Mouse (Mus musculus) forebrain, embryonic 12.5 days (tissue): Measurements from ENCODE around the gene Trpm2. TPM values are rescaled to one million over a fixed set of nuclear protein-coding genes. Genes with fewer than 3 reads are reported as not detected.

Experiments used
- ATAC-seq: fragments of 200-750 bp; cut with Nextera tagmentation; 2 replicates; pipeline ENCODE4 v1.8.0; 2017; ENCODE audit warnings: moderate TSS enrichment; ENCODE audit not compliant: low FRiP score
- H3K27ac ChIP-seq: fragments of 300-500 bp; sonication (generic); 2 replicates; pipeline ENCODE4 v1.5.1; 2016; ENCODE audit warnings: mild to moderate bottlenecking
- H3K27me3 ChIP-seq: fragments of 300-500 bp; sonication (generic); 2 replicates; pipeline ENCODE4 v1.6.1; 2016; ENCODE audit warnings: mild to moderate bottlenecking
- H3K36me3 ChIP-seq: fragments of 300-500 bp; sonication (generic); replicated peaks from 2 replicates; pipeline ENCODE4 v1.6.1; 2016; ENCODE audit warnings: mild to moderate bottlenecking
- H3K4me1 ChIP-seq: fragments of 300-500 bp; sonication (generic); 2 replicates; pipeline ENCODE4 v1.6.1; 2016
- H3K4me2 ChIP-seq: fragments of 300-500 bp; sonication (generic); 2 replicates; pipeline ENCODE4 v1.6.1; 2016; ENCODE audit warnings: mild to moderate bottlenecking, moderate library complexity
- H3K4me3 ChIP-seq: fragments of 300-500 bp; sonication (generic); replicated peaks from 2 replicates; pipeline ENCODE4 v1.5.1; 2016; ENCODE audit warnings: mild to moderate bottlenecking
- H3K9ac ChIP-seq: fragments of 300-500 bp; sonication (generic); 2 replicates; pipeline ENCODE4 v1.6.1; 2016; ENCODE audit warnings: mild to moderate bottlenecking
- H3K9me3 ChIP-seq: fragments of 300-500 bp; sonication (generic); 2 replicates; pipeline ENCODE4 v1.6.1; 2016
- WGBS: fragments of 180-500 bp; shearing (Covaris S2); methylation state at CpG from one replicate; pipeline ENCODE4 v1.1.7; 2016; 5-methylcytosine and 5-hydroxymethylcytosine counted together
- polyA plus RNA-seq: library from polyadenylated mRNA; unstranded; fragments of >200 nt; fragmentation: Nextera tagmentation; extraction: Ambion mirVana; gene quantifications from 2 replicates; pipeline ENCODE4 v1.2.1, GENCODE M21; 2016

Trpm2 gene
- polyA plus RNA-seq, 1 experiment from 2014 or later = 1.1 TPM

GRCm38 (mm10) chr10:77922681-77923080 is 47.7 kb downstream of the Trpm2 start:
- WGBS = 88% methylated on average over 4 of the region's 4 CpGs
- H3K4me2 ChIP-seq = no peak overlapping the region
- ATAC-seq = no peak
- no peaks in the 10 kb centered on the region for H3K27me3 ChIP-seq
- H3K4me1 ChIP-seq = no peaks in the 10 kb centered on the region
- H3K9ac ChIP-seq = no peak overlapping the region
- H3K4me3 ChIP-seq = no peak overlapping the region
- H3K9me3 ChIP-seq = no peaks in the 10 kb centered on the region
- no peak overlapping the region for H3K27ac ChIP-seq
- no peaks in the 10 kb centered on the region for H3K36me3 ChIP-seq

DNA sequence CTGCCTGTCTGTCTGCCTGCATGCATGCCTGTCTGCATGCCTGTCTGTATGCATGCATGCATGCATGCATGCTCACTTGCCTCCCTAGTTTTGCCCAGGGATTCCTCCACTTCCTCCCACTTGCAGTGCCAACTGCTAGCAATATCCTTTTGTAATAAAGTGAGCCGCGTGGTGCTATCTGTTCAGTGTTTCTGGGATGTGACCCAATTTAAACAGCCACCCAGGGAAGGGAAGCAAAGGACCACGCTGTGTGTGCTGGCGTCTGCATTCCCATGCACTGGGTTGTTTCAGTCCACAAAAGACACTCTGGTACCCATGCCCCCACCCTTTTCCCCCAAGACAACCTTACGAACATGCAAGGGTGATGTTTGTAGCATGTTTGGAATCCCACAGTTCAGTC is 49.4 kb downstream of the Trpm2 start:
- Histone ChIP-seq H3K9ac (no peak overlapping the region), H3K9me3 (no peaks in the 10 kb centered on the region), H3K4me3 (no peak overlapping the region), H3K4me1 (no peaks in the 10 kb centered on the region), H3K27me3 (no peaks in the 10 kb centered on the region), H3K27ac (no peak overlapping the region), H3K36me3 (no peaks in the 10 kb centered on the region), H3K4me2 (no peak overlapping the region)
- WGBS = 83% methylated on average over 5 of the region's 5 CpGs
- ATAC-seq = no peak

GRCm38 (mm10) chr10:77916636-77917335 is 53.6 kb downstream of the Trpm2 start:
- no peaks in the 10 kb centered on the region for H3K9me3 ChIP-seq
- H3K4me1 ChIP-seq = no peaks in the 10 kb centered on the region
- no peaks in the 10 kb centered on the region for H3K27me3 ChIP-seq
- no peak overlapping the region for H3K4me2 ChIP-seq
- 62% methylated on average over 8 of the region's 8 CpGs for WGBS
- no peak overlapping the region for H3K27ac ChIP-seq
- H3K9ac ChIP-seq = no peak overlapping the region
- H3K4me3 ChIP-seq = no peak overlapping the region
- no peak for ATAC-seq
- H3K36me3 ChIP-seq = no peaks in the 10 kb centered on the region

DNA sequence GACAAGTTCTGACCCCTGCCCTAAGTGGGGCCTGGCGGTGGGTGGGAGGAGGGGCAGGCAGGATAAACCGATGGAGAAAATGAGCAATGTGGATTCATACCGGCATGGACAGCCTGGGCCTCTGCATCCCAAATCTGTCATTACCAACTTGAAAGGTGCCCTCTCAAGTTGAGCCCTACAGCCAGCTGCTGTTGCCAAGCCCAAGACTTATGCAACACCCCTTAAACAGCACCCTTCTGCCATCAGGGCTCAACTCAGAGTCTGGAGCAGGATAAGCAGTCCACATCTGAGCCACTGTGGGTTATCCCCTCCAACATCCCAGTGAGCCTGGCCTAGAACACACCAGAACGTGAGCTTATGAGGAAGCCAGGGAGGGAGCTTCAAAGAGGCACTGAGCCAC is 57.1 kb downstream of the Trpm2 start:
- Histone ChIP-seq H3K4me2 (no peak overlapping the region), H3K9me3 (no peaks in the 10 kb centered on the region), H3K36me3 (no peaks in the 10 kb centered on the region), H3K4me3 (no peak overlapping the region), H3K4me1 (no peaks in the 10 kb centered on the region), H3K27me3 (no peaks in the 10 kb centered on the region), H3K9ac (no peak overlapping the region), H3K27ac (no peak overlapping the region)
- 79% methylated on average over 4 of the region's 4 CpGs for WGBS
- no peak for ATAC-seq

DNA sequence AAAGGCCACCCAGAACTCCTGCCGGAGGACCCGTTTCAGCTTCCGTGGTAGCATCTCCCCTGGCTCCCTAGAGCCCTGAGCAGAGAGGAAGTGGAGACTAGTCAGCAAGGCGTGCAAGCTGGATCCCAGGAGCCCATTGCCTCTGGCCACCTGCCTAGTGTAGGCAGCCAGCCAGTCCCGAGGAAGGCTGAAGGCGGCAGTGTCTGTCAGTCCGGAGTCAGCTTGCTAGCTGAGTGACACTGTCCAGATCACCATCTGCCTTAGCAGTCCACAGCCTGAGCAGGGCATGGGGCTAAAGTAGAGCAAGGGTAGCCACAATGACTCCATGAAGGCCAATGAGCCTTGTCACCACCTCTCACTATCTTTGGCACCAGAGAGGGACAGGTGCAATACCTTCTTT is 57.8 kb downstream of the Trpm2 start:
- H3K4me1 ChIP-seq = no peaks in the 10 kb centered on the region
- H3K36me3 ChIP-seq = no peaks in the 10 kb centered on the region
- no peak overlapping the region for H3K4me2 ChIP-seq
- no peak for ATAC-seq
- H3K4me3 ChIP-seq = no peak overlapping the region
- no peak overlapping the region for H3K27ac ChIP-seq
- H3K9me3 ChIP-seq = no peaks in the 10 kb centered on the region
- no peak overlapping the region for H3K9ac ChIP-seq
- 85% methylated on average over 7 of the region's 7 CpGs for WGBS
- H3K27me3 ChIP-seq = no peaks in the 10 kb centered on the region

DNA sequence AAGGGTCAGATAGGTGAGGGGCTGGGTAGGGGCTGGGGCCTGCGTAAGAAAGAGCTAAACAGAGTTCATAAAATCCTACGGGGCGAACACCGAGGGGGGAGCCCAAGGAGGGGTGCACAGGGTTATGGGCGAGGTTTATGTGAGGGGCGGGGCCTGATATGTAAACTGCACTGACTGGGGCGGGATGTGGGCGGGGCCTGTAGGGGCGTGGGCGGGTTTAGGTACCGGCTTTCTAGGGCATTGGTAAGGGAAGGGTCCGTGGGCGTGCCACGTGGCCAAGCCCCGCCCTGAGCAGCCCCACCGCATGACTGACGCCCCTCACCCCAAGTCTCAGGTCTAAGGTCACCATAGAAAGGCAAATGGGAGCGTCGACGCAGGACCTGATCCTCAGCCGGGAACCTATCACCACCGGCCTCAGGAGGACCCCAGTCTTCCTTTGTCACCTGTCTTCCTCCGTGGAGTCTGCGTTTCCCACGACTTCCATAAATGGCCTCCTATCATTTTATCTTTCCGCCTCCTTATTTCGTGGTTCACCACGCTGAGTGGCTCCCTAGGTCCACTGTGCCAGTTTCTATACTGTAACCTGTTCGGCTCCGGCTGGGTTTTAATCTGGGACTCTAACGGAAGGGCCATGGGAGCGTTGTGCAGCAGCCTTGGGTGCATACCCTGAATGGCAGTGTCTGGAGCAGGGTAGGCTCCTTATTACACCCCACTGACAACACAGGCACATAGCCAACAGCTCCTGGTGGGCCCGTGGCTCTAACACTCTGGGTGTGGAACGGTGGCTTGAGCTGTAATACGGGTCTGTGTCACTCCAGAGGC is 67.3 kb downstream of the Trpm2 start:
- Histone ChIP-seq H3K4me2 (peak overlapping the region; percentile 90), H3K9ac (peak overlapping the region; percentile 65), H3K4me3 (peak overlapping the region; percentile 61), H3K27ac (no peak overlapping the region), H3K9me3 (0 out of 2 replicates have a peak, but pooled peaks cover 4% of the 10 kb centered on the region), H3K27me3 (peaks cover 16% of the 10 kb centered on the region; the same call in 1 of the 2 replicates), H3K4me1 (peaks cover 15% of the 10 kb centered on the region), H3K36me3 (no peaks in the 10 kb centered on the region)
- ATAC-seq = peak; percentile 87
- 8% methylated on average over 32 of the region's 35 CpGs for WGBS

- 0 out of 2 replicates have a peak, but pooled peaks cover 4% of the 10 kb centered on the region for H3K9me3 ChIP-seq
- no peaks in the 10 kb centered on the region for H3K36me3 ChIP-seq
- H3K4me3 ChIP-seq = peak within 1 kb of the TSS; percentile 61
- 0 out of 2 replicates have a peak within 1 kb of the TSS, but pooled peaks have one; percentile 13 for H3K27ac ChIP-seq
- peaks cover 16% of the 10 kb centered on the region; the same call in 1 of the 2 replicates for H3K27me3 ChIP-seq
- peak; percentile 82 for ATAC-seq
- peaks cover 15% of the 10 kb centered on the region for H3K4me1 ChIP-seq
- H3K4me2 ChIP-seq = peak within 1 kb of the TSS; percentile 90
- H3K9ac ChIP-seq = peak within 1 kb of the TSS; percentile 65
- WGBS = 0% methylated on average over 44 of the region's 46 CpGs
Observed at GRCm38 (mm10) chr10:77902211-77902893, 68.0 kb downstream of the Trpm2 start, which contains the start of gene Lrrc3. TSS of gene Lrrc3 (minus strand) at chr10:77902536.

DNA sequence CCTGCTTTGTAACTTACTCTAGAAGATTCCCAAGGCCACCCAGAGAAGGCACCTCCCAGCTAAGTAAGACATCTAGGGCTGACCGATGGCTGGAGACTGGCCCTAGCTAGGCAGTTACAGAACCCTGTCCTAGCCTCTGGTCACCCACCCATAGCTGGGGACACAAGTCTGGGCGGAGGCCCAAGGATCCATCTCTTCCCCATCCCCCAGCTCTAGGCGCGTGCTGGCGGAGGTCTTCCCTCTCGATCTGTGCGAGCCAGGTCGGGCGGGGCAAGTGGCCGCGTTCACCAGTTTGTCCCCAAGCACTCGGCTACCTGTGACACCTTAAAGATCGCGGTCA is 68.5 kb downstream of the Trpm2 start:
- peak overlapping the region; percentile 90 for H3K4me2 ChIP-seq
- peak overlapping the region; percentile 65; the same call in 1 of the 2 replicates for H3K9ac ChIP-seq
- ATAC-seq = peak; percentile 55
- H3K9me3 ChIP-seq = 0 out of 2 replicates have a peak, but pooled peaks cover 4% of the 10 kb centered on the region
- H3K27me3 ChIP-seq = peaks cover 16% of the 10 kb centered on the region; the same call in 1 of the 2 replicates
- H3K4me1 ChIP-seq = peaks cover 15% of the 10 kb centered on the region
- no peak overlapping the region for H3K27ac ChIP-seq
- no peaks in the 10 kb centered on the region for H3K36me3 ChIP-seq
- H3K4me3 ChIP-seq = peak overlapping the region; percentile 61
- 2% methylated on average over 14 of the region's 14 CpGs for WGBS

DNA sequence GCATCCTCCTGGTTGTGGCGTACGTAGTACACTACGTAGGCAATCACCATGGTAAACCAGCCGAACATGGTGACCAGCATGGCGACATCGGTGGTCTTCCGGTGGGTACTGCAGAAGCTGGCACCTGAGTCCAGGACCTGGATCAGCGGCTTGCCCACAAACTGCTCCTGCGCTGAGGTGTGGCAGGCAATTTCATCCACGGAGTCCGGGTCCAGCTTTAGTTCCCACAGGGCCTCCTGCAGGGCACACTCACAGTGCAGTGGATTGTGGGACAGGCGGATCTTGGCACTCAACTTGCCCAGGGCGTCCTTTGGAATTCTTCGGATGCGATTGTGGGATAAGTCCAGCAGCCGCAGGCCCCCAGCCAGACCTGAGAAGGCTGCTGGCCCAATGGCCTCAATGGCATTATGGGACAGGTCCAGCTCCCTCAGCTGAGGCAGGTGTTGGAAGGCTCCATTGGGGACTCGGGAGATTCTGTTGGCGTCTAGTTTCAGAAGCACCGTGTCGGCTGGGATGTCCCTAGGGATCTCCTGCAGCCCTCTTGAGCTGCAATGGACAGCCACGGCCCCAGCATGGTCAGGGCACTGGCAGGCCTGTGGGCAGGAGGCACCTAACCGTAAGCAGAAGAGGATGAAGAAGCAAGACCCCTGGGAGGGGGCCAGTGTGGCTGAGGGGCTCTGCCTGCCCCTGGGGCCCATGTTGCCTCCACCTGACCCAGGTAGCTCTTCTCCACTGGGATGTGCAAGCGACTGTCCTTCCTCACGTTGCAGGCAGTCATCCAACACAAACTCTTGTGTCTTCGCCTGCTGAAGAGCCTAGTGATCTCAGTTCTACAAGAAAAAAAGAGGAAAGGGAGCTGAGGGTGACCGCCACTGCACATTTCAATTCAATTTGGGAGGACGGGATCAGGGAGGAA is 69.2 kb downstream of the Trpm2 start:
- Histone ChIP-seq H3K9me3 (0 out of 2 replicates have a peak, but pooled peaks cover 4% of the 10 kb centered on the region), H3K36me3 (no peaks in the 10 kb centered on the region), H3K4me3 (peak overlapping the region; percentile 61; the same call in 1 of the 2 replicates), H3K4me1 (peaks cover 15% of the 10 kb centered on the region), H3K27ac (no peak overlapping the region), H3K9ac (no peak overlapping the region), H3K27me3 (peaks cover 16% of the 10 kb centered on the region; the same call in 1 of the 2 replicates), H3K4me2 (peak overlapping the region; percentile 90)
- ATAC-seq = no peak
- WGBS = 88% methylated on average over 27 of the region's 27 CpGs

DNA sequence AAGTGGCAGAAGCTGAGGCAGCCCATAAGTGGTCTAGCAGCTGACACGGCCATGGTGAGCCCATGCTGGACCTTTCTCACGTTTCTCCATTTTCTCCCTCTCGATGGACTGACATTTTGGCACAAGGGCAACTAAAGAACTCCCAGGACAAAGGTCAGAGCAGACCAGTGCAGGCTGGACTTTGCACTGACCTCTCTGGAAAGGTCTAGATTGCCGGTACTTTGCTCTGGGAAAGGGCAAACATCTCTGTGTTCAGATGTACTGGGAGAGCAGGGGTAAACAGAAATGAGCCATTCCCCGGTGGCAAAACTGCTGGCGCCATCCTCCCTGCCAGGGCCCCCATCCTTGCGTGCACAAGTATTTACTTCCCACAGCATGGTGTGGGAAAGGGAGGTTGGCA is 70.2 kb downstream of the Trpm2 start:
- no peaks in the 10 kb centered on the region for H3K36me3 ChIP-seq
- no peak overlapping the region for H3K9ac ChIP-seq
- no peak for ATAC-seq
- H3K27me3 ChIP-seq = peaks cover 16% of the 10 kb centered on the region; the same call in 1 of the 2 replicates
- H3K27ac ChIP-seq = no peak overlapping the region
- WGBS = 90% methylated on average over 7 of the region's 7 CpGs
- H3K4me1 ChIP-seq = peaks cover 21% of the 10 kb centered on the region
- no peak overlapping the region for H3K4me3 ChIP-seq
- H3K9me3 ChIP-seq = 0 out of 2 replicates have a peak, but pooled peaks cover under 1% of the 10 kb centered on the region
- H3K4me2 ChIP-seq = no peak overlapping the region

DNA sequence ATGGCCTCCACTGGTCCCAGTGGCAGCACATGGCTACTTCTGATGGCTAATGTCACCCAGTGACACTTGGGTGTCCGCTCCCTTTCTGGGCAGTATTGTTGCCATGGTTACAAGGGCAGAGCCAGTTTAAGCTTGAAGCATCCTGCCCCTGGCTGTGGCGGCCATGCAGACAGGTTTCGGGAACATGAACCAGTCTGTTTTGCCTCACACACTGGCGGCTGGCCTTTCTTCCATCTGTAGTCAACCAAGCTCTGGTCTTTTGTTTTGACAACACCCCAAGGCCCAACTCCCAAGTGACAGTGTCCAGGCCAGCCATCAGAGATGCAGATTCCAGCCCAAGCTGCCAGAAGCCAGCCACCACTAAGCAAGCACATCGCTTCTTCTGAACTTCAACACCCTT is 74.8 kb downstream of the Trpm2 start:
- H3K36me3 ChIP-seq = no peaks in the 10 kb centered on the region
- 0 out of 2 replicates have a peak, but pooled peaks cover 1% of the 10 kb centered on the region for H3K27me3 ChIP-seq
- no peak overlapping the region for H3K4me2 ChIP-seq
- H3K9me3 ChIP-seq = no peaks in the 10 kb centered on the region
- WGBS = 64% methylated on average over 5 of the region's 5 CpGs
- no peak overlapping the region for H3K9ac ChIP-seq
- ATAC-seq = no peak
- peaks cover 6% of the 10 kb centered on the region; the same call in 1 of the 2 replicates for H3K4me1 ChIP-seq
- H3K4me3 ChIP-seq = no peak overlapping the region
- H3K27ac ChIP-seq = no peak overlapping the region
